Mouse (Mus musculus) liver, adult 2 months (tissue): ENCODE data around the gene Gm29133.

ENCODE experiments used
- CTCF ChIP-seq: fragments of 200-500 bp; IDR thresholded peaks from 2 replicates; pipeline ENCODE4 v1.5.1; 2011; ENCODE audit warnings: low read depth, low read length, control low read depth
- POLR2A ChIP-seq: fragments of 200-500 bp; IDR thresholded peaks from 2 replicates; pipeline ENCODE4 v1.6.1; 2011; ENCODE audit warnings: low read length, control low read depth; ENCODE audit not compliant: insufficient read depth; ENCODE audit errors: extremely low read depth

- TF ChIP-seq CTCF (no peak), POLR2A (no peak)
Measured at GRCm38 (mm10) chr3:75730982-75731600, 16.9 kb upstream of the Gm29133 start.
